Mouse (Mus musculus) testis, adult 2 months (tissue): ENCODE data around the gene Zmiz1.

Experiments
- CTCF ChIP-seq: fragments of 200-500 bp; IDR thresholded peaks from 2 replicates; pipeline ENCODE4 v1.5.1; 2012; ENCODE audit warnings: low read depth, mild to moderate bottlenecking, inconsistent platforms, low read length, moderate library complexity; ENCODE audit not compliant: control insufficient read depth, insufficient read depth, insufficient replicate concordance
- POLR2A ChIP-seq: fragments of 200-500 bp; IDR thresholded peaks from 2 replicates; pipeline ENCODE4 v1.6.1; 2012; ENCODE audit warnings: low read depth, mild to moderate bottlenecking, inconsistent platforms, low read length, moderate library complexity; ENCODE audit not compliant: control insufficient read depth

GRCm38 (mm10) chr14:25466361-25466760 is 7.4 kb downstream of the Zmiz1 start:
- no peak for TF ChIP-seq CTCF
- no peak for TF ChIP-seq POLR2A
